Mouse (Mus musculus) myocyte (in vitro differentiated cells): ENCODE data around the gene Dnah10. TPM values are rescaled to one million over a fixed set of nuclear protein-coding genes. Genes with fewer than 3 reads are reported as not detected.

Source experiments
- H3K27me3 ChIP-seq: one replicate; pipeline ENCODE4 v1.6.1; 2011; ENCODE audit not compliant: control insufficient read depth, insufficient read depth, insufficient read length
- H3K36me3 ChIP-seq: one replicate; pipeline ENCODE4 v1.6.1; 2011; ENCODE audit not compliant: control insufficient read depth, insufficient read depth
- H3K4me2 ChIP-seq: one replicate; pipeline ENCODE4 v1.6.1; 2011; ENCODE audit warnings: low read depth, control low read depth
- H3K4me3 ChIP-seq: one replicate; pipeline ENCODE4 v1.5.1; 2011; ENCODE audit warnings: mild to moderate bottlenecking, control low read depth, moderate library complexity
- H3K79me2 ChIP-seq: one replicate; pipeline ENCODE4 v1.6.1; 2011; ENCODE audit not compliant: control insufficient read depth, insufficient read depth
- H3ac ChIP-seq: one replicate; pipeline ENCODE4 v1.6.1; 2011; ENCODE audit not compliant: control insufficient read depth, insufficient read length
- CEBPB ChIP-seq: IDR thresholded peaks from 2 replicates; pipeline ENCODE4 v1.6.1; 2011; ENCODE audit warnings: mild to moderate bottlenecking, moderate library complexity; ENCODE audit not compliant: poor library complexity, insufficient read depth, severe bottlenecking
- E2F4 ChIP-seq: IDR thresholded peaks from one replicate; pipeline ENCODE4 v1.6.1; 2011; ENCODE audit warnings: mild to moderate bottlenecking, control low read depth, moderate library complexity; ENCODE audit not compliant: insufficient read depth
- MAX ChIP-seq: IDR thresholded peaks from one replicate; pipeline ENCODE4 v1.6.1; 2011; ENCODE audit warnings: low read depth, mild to moderate bottlenecking, control low read depth
- MYOD1 ChIP-seq, 3 experiments: IDR thresholded peaks; one replicate each; pipeline ENCODE4 v1.6.1; 2011; ENCODE audit warnings: control low read depth in 2 of 3, low read depth in 2 of 3, mild to moderate bottlenecking in 2 of 3, moderate library complexity in 1 of 3; ENCODE audit not compliant: insufficient read length in 2 of 3, control insufficient read depth in 1 of 3
- MYOG ChIP-seq, 3 experiments: IDR thresholded peaks; one replicate each; pipeline ENCODE4 v1.6.1; 2011; ENCODE audit warnings: control low read depth in 2 of 3, low read depth in 2 of 3, mild to moderate bottlenecking in 2 of 3; ENCODE audit not compliant: insufficient read length in 2 of 3, control insufficient read depth in 1 of 3, insufficient read depth in 1 of 3
- POLR2A ChIP-seq: IDR thresholded peaks from one replicate; pipeline ENCODE4 v1.6.1; 2011; ENCODE audit warnings: low read depth, mild to moderate bottlenecking, control low read depth, moderate library complexity; ENCODE audit not compliant: insufficient read length
- POLR2AphosphoS2 ChIP-seq: IDR thresholded peaks from one replicate; pipeline ENCODE4 v1.6.1; 2011; ENCODE audit warnings: low read depth, control low read depth; ENCODE audit not compliant: insufficient read length
- REST ChIP-seq: IDR thresholded peaks from one replicate; pipeline ENCODE4 v1.6.1; 2011; ENCODE audit warnings: mild to moderate bottlenecking, control low read depth, moderate library complexity; ENCODE audit not compliant: insufficient read depth, insufficient read length
- SRF ChIP-seq: IDR thresholded peaks from one replicate; pipeline ENCODE4 v1.6.1; 2011; ENCODE audit warnings: low read depth; ENCODE audit not compliant: control insufficient read depth, insufficient read length
- TCF12 ChIP-seq: IDR thresholded peaks from one replicate; pipeline ENCODE4 v1.6.1; 2011; ENCODE audit warnings: mild to moderate bottlenecking, control low read depth; ENCODE audit not compliant: poor library complexity, insufficient read depth, severe bottlenecking
- TCF3 ChIP-seq: IDR thresholded peaks from one replicate; pipeline ENCODE4 v1.6.1; 2011; ENCODE audit warnings: low read depth, control low read depth; ENCODE audit not compliant: insufficient read length
- USF1 ChIP-seq: IDR thresholded peaks from one replicate; pipeline ENCODE4 v1.6.1; 2011; ENCODE audit warnings: low read depth, mild to moderate bottlenecking, control low read depth, moderate library complexity
- polyA plus RNA-seq: library from polyadenylated mRNA; unstranded; fragments of >200 nt; fragmentation: generic; extraction: Trizol; gene quantifications from one replicate; pipeline ENCODE4 v1.2.1, GENCODE M21; 2012; ENCODE audit warnings: missing spikeins

The Dnah10 gene
- polyA plus RNA-seq, 1 experiment: 0.08 TPM

GRCm38 (mm10) chr5:124830331-124830730 lies 105.4 kb downstream of the Dnah10 start:
- TF ChIP-seq MYOG (IDR thresholded peaks at IDR 0.05; ENCODE audit: control insufficient read depth in 1 of 3, insufficient read depth in 1 of 3, insufficient read length in 2 of 3, low read depth in 2 of 3) (no peak), CEBPB (no peak), REST (no peak), MYOD1 (IDR thresholded peaks at IDR 0.05; ENCODE audit: control insufficient read depth in 1 of 3, insufficient read length in 2 of 3, low read depth in 2 of 3) (no peak), MAX (no peak)
- no peaks in the 10 kb centered on the region for H3K36me3 ChIP-seq
- H3ac ChIP-seq: no peak overlapping the region
- H3K27me3 ChIP-seq: peaks cover 36% of the 10 kb centered on the region
- H3K4me2 ChIP-seq: no peak overlapping the region
- H3K4me3 ChIP-seq: no peak overlapping the region
- H3K79me2 ChIP-seq: no peaks in the 10 kb centered on the region

- H3ac ChIP-seq: no peak overlapping the region
- H3K27me3 ChIP-seq: peaks cover 7% of the 10 kb centered on the region
These were observed 110.3 kb downstream of the Dnah10 start for GRCm38 (mm10) chr5:124835218-124835617.

GRCm38 (mm10) chr5:124836075-124836474 lies 111.2 kb downstream of the Dnah10 start:
- no peaks in the 10 kb centered on the region for H3K27me3 ChIP-seq
- H3ac ChIP-seq: no peak overlapping the region
- no peaks in the 10 kb centered on the region for H3K79me2 ChIP-seq
- H3K36me3 ChIP-seq: no peaks in the 10 kb centered on the region
- no peak overlapping the region for H3K4me3 ChIP-seq
- H3K4me2 ChIP-seq: no peak overlapping the region
- TF ChIP-seq MYOG (IDR thresholded peaks at IDR 0.05; ENCODE audit: control insufficient read depth in 1 of 3, insufficient read depth in 1 of 3, insufficient read length in 2 of 3, low read depth in 2 of 3) (no peak), REST (no peak), MAX (no peak)

More at GRCm38 (mm10) chr5:124835218-124835617, 110.3 kb downstream of the Dnah10 start:
- Histone ChIP-seq H3K36me3 (no peaks in the 10 kb centered on the region), H3K4me3 (no peak overlapping the region), H3K79me2 (no peaks in the 10 kb centered on the region), H3K4me2 (no peak overlapping the region)
- TF ChIP-seq REST (no peak), MYOD1 (IDR thresholded peaks at IDR 0.05; ENCODE audit: control insufficient read depth in 1 of 3, insufficient read length in 2 of 3, low read depth in 2 of 3) (no peak), SRF (no peak), MYOG (IDR thresholded peaks at IDR 0.05; ENCODE audit: control insufficient read depth in 1 of 3, insufficient read depth in 1 of 3, insufficient read length in 2 of 3, low read depth in 2 of 3) (no peak), MAX (no peak), POLR2A (no peak), E2F4 (no peak), CEBPB (no peak), TCF12 (no peak), USF1 (no peak), POLR2AphosphoS2 (no peak), TCF3 (no peak)

GRCm38 (mm10) chr5:124836621-124837020 lies 111.7 kb downstream of the Dnah10 start:
- no peaks in the 10 kb centered on the region for H3K79me2 ChIP-seq
- H3K4me3 ChIP-seq: no peak overlapping the region
- no peak overlapping the region for H3K4me2 ChIP-seq
- H3ac ChIP-seq: no peak overlapping the region
- TF ChIP-seq POLR2A (no peak), POLR2AphosphoS2 (no peak), TCF12 (no peak), CEBPB (no peak), MYOD1 (IDR thresholded peaks at IDR 0.05; ENCODE audit: control insufficient read depth in 1 of 3, insufficient read length in 2 of 3, low read depth in 2 of 3) (no peak), SRF (no peak), TCF3 (no peak), REST (no peak), MYOG (IDR thresholded peaks at IDR 0.05; ENCODE audit: control insufficient read depth in 1 of 3, insufficient read depth in 1 of 3, insufficient read length in 2 of 3, low read depth in 2 of 3) (no peak), USF1 (no peak), MAX (no peak), E2F4 (no peak)
- no peaks in the 10 kb centered on the region for H3K36me3 ChIP-seq
- no peaks in the 10 kb centered on the region for H3K27me3 ChIP-seq

GRCm38 (mm10) chr5:124840202-124840601 lies 115.3 kb downstream of the Dnah10 start:
- Histone ChIP-seq H3K36me3 (no peaks in the 10 kb centered on the region), H3K4me2 (no peak overlapping the region), H3K27me3 (no peaks in the 10 kb centered on the region), H3K79me2 (no peaks in the 10 kb centered on the region), H3K4me3 (no peak overlapping the region), H3ac (no peak overlapping the region)
- no peak for TF ChIP-seq REST
- no peak for TF ChIP-seq USF1
- TF ChIP-seq MYOD1 (IDR thresholded peaks at IDR 0.05; ENCODE audit: control insufficient read depth in 1 of 3, insufficient read length in 2 of 3, low read depth in 2 of 3): no peak
- no peak for TF ChIP-seq CEBPB
- no peak for TF ChIP-seq TCF3
- no peak for TF ChIP-seq POLR2AphosphoS2
- no peak for TF ChIP-seq E2F4
- no peak for TF ChIP-seq MYOG (IDR thresholded peaks at IDR 0.05; ENCODE audit: control insufficient read depth in 1 of 3, insufficient read depth in 1 of 3, insufficient read length in 2 of 3, low read depth in 2 of 3)
- TF ChIP-seq SRF: no peak
- TF ChIP-seq POLR2A: no peak
- no peak for TF ChIP-seq TCF12
- no peak for TF ChIP-seq MAX
